ENCODE assay signal across 8 mouse cellular contexts in genomic region chr1:156558950-156559640, GRCm38 (mm10). TPM values are rescaled to one million over a fixed set of nuclear protein-coding genes. Genes with fewer than 3 reads are reported as not detected.
DNase-seq lines count a peak whose midpoint lies in the region; ATAC-seq and TF ChIP-seq lines count a peak whose summit lies in the region.

No protein-coding gene starts in this region.

- H3K4me3 ChIP-seq in ES-Bruce4 (ENCODE audit: low read depth, low read length): peak overlapping the region; percentile 95
- peak overlapping the region; percentile 95 for H3K4me3 ChIP-seq in forebrain, embryonic 12.5 days (replicated peaks)
- peak overlapping the region; percentile 63 for H3K4me3 ChIP-seq in layer of hippocampus, adult 2 months
- H3K4me3 ChIP-seq in lung, embryonic 14.5 days (ENCODE audit: low read depth, low read length): peak overlapping the region; percentile 98

- H3K27me3 ChIP-seq in ES-Bruce4 (ENCODE audit: control insufficient read depth, insufficient read depth, low read length, poor library complexity, severe bottlenecking): no peaks in the 10 kb centered on the region
- H3K27me3 ChIP-seq in forebrain, embryonic 12.5 days: peaks cover 3% of the 10 kb centered on the region; the same call in 1 of the 2 replicates
- H3K27me3 ChIP-seq in lung, embryonic 14.5 days (ENCODE audit: insufficient read depth, low read length): no peaks in the 10 kb centered on the region

- peak overlapping the region; percentile 69 for H3K4me2 ChIP-seq in forebrain, embryonic 12.5 days
- peak overlapping the region; percentile 59 for H3K4me2 ChIP-seq in lung, embryonic 14.5 days

- H3K9ac ChIP-seq in ES-Bruce4 (ENCODE audit: low read depth, poor library complexity, severe bottlenecking): peak overlapping the region; percentile 98
- peak overlapping the region; percentile 97 for H3K9ac ChIP-seq in forebrain, embryonic 12.5 days
- H3K9ac ChIP-seq in lung, embryonic 14.5 days: peak overlapping the region; percentile 98

- no peaks in the 10 kb centered on the region for H3K36me3 ChIP-seq in ES-Bruce4 (ENCODE audit: control insufficient read depth, insufficient read depth, low read length, poor library complexity, severe bottlenecking)
- no peaks in the 10 kb centered on the region for H3K36me3 ChIP-seq in forebrain, embryonic 12.5 days (replicated peaks)
- no peaks in the 10 kb centered on the region for H3K36me3 ChIP-seq in lung, embryonic 14.5 days (ENCODE audit: insufficient read depth)

- DNase-seq in c-Kit-positive CD71-positive TER-119-positive erythroid progenitor cells, embryonic 14.5 days (ENCODE audit: low spot score): peak; percentile 21
- DNase-seq in heart, postnatal 14 days: peak; percentile 48 to 54
- peak; percentile 34 to 59 for DNase-seq in layer of hippocampus, adult 2 months (ENCODE audit: low spot score in 2 of 2)
- peak; percentile 53 for DNase-seq in lung, embryonic 14.5 days
- DNase-seq in ovary, postnatal 10 days (ENCODE audit: low spot score): peak; percentile 36
- peak; percentile 74 for DNase-seq in thymus, postnatal 14 days

- H3K9me3 ChIP-seq in ES-Bruce4 (replicated peaks; ENCODE audit: control insufficient read depth, insufficient read depth, low read length, poor library complexity, severe bottlenecking): no peaks in the 10 kb centered on the region
- H3K9me3 ChIP-seq in forebrain, embryonic 12.5 days: no peaks in the 10 kb centered on the region
- H3K9me3 ChIP-seq in lung, embryonic 14.5 days (ENCODE audit: low read depth, low read length): no peaks in the 10 kb centered on the region

- TF ChIP-seq EP300 in ES-Bruce4 (IDR thresholded peaks at IDR 0.05; ENCODE audit: insufficient read depth, low read depth, low read length): no peak

- no peak overlapping the region for H3K27ac ChIP-seq in ES-Bruce4 (ENCODE audit: insufficient read depth, low read length)
- peak overlapping the region; percentile 93 for H3K27ac ChIP-seq in forebrain, embryonic 12.5 days
- H3K27ac ChIP-seq in layer of hippocampus, adult 2 months: peak overlapping the region; percentile 100
- H3K27ac ChIP-seq in lung, embryonic 14.5 days (ENCODE audit: low read depth): peak overlapping the region; percentile 93

- intact Hi-C loops in heart, postnatal 14 days (cut with DNase I): loop anchor here (5.0 kb wide), 1 partner anchor 58 kb away; no protein-coding TSS in a partner anchor

- ATAC-seq in forebrain, embryonic 12.5 days (ENCODE audit: low FRiP score): peak; percentile 74
- peak; percentile 62 for ATAC-seq in lung, embryonic 14.5 days (ENCODE audit: insufficient read depth)

- TF ChIP-seq POLR2A in ES-Bruce4 (IDR thresholded peaks at IDR 0.05; ENCODE audit: insufficient read depth, low read length): no peak

- no peak for TF ChIP-seq CTCF in ES-Bruce4 (IDR thresholded peaks at IDR 0.05; ENCODE audit: low read depth, low read length)
- TF ChIP-seq CTCF in layer of hippocampus, adult 2 months (conservative IDR thresholded peaks at IDR 0.05): no peak
- no peak for TF ChIP-seq CTCF in lung, embryonic 14.5 days (IDR thresholded peaks at IDR 0.05; ENCODE audit: low read depth)

- no peaks in the 10 kb centered on the region for H3K4me1 ChIP-seq in ES-Bruce4 (ENCODE audit: control insufficient read depth, insufficient read depth, low read length)
- H3K4me1 ChIP-seq in forebrain, embryonic 12.5 days: peaks cover 8% of the 10 kb centered on the region
- H3K4me1 ChIP-seq in lung, embryonic 14.5 days (ENCODE audit: insufficient read depth): no peaks in the 10 kb centered on the region

- under 1% methylated on average over 60 of the region's 66 CpGs for whole genome bisulfite sequencing in forebrain, embryonic 12.5 days
- 1% methylated on average over 50 of the region's 66 CpGs for WGBS in lung, embryonic 14.5 days

RNA-seq across cellular contexts. Expression of gene Abl2, which starts 0.5 kb away (rescaled TPM):
- 49.7 and 53.0 TPM in 2 replicates for polyA plus RNA-seq in ES-Bruce4 (2011; ENCODE audit: insufficient read depth, insufficient read length, low read depth, missing spikeins)
- polyA plus RNA-seq in forebrain, embryonic 12.5 days (2016; fragmentation: Nextera tagmentation; extraction: Ambion mirVana): 6.6 and 7.2 TPM in 2 replicates
- total RNA-seq in heart, postnatal 14 days (2021): 10 to 100 TPM; 20.1 to 23.5 TPM
- total RNA-seq in layer of hippocampus, adult 2 months (2021): 10 to 100 TPM; 87.4 to 88.2 TPM
- polyA plus RNA-seq in lung, embryonic 14.5 days (2014; fragmentation: Nextera tagmentation; extraction: Ambion mirVana): 6.0 and 6.2 TPM in 2 replicates

RNA-seq across cellular contexts. Expression of gene Gm10031, which starts 35.3 kb away (rescaled TPM):
- 29.0 and 29.7 TPM in 2 replicates for polyA plus RNA-seq in ES-Bruce4 (2011; ENCODE audit: insufficient read depth, insufficient read length, low read depth, missing spikeins)
- 0.40 and 0.97 TPM in 2 replicates for polyA plus RNA-seq in forebrain, embryonic 12.5 days (2016; fragmentation: Nextera tagmentation; extraction: Ambion mirVana)
- total RNA-seq in heart, postnatal 14 days (2021): 10 to 100 TPM; 39.9 to 45.6 TPM
- total RNA-seq in layer of hippocampus, adult 2 months (2021): 10 to 100 TPM; 40.4 to 44.5 TPM
- polyA plus RNA-seq in lung, embryonic 14.5 days (2014; fragmentation: Nextera tagmentation; extraction: Ambion mirVana): 0.42 and 0.85 TPM in 2 replicates

Comparison
In these comparisons a context has a peak if more than half of its experiments do, and no peak if none do; other contexts are left out.
1. DNase-seq: peak in every context shown above with its lines; median percentile 74 in thymus, postnatal 14 days; 53 in lung, embryonic 14.5 days; 51 in heart, postnatal 14 days; 46 in layer of hippocampus, adult 2 months; 36 in ovary, postnatal 10 days; 21 in c-Kit-positive CD71-positive TER-119-positive erythroid progenitor cells, embryonic 14.5 days.
2. RNA of gene Gm10031, which starts 35.3 kb away (polyA plus RNA-seq): 29.0 to 29.7 TPM in ES-Bruce4; 0.42 to 0.85 TPM in lung, embryonic 14.5 days and 0.40 to 0.97 TPM in forebrain, embryonic 12.5 days; every median in the first group is over 10 times any median in the second.
3. Peak in every context shown above with its lines, with median percentiles within 50 percentile points of each other: H3K4me3 ChIP-seq and H3K9ac ChIP-seq.